Mouse (Mus musculus): Measurements from ENCODE around the gene Fh1.

Gene Fh1

DNA sequence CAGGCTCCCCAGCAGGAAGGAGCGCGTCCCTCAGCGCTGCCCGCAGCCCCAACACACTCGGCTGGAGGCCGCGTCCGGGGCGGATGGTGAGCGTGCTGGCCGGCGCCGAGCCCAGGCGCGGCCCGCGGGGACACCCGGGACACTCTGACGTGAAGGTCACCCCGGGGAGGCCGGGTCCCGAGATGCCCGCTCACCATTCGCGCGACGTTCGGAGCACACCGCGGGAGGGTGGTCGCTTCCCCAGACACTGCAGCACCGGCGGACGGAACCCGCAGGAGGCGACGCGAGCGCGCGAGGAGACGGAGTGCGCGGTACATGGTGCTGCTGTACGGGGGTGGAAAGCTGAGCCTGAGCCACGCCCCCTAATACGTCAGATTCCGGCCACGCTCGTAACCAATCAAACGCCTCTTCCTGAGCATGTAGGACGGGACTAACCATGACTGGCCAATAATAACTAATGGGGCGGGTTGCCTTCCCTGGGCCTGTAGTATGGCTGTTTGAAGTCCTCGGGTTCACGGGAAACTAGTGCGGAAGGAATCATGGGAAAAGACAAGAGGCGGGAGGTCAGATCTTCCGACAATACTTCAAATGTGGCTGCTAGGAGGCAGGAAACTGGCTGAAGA is at the start of gene Fh1:
Gene Fh1, minus strand, starts transcription at position 379 of the 623 bp plus-strand sequence.
- peak; percentile 98 for DNase-seq (ENCODE audit: low spot score)

DNA sequence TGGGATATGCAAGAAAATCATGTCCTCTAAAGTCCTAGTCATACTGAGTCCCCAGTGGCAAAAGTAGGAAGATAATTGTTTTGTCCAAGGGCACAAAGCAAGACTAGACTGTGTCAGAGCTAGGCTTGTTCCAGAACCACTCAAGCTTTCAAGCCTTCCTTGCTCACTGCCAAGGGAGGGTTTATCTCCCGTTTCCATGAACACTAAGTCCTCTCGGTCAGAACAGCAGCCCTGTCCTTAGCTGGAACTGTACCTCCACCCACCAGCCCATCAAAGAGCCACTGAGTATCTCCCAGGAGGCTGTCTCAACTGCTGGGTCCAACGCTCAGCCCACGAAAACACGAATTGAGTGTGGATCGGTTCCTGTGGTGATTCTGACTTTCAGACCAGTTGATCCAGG is 49.7 kb upstream of the Fh1 start:
- DNase-seq (ENCODE audit: low spot score) = no peak

DNA sequence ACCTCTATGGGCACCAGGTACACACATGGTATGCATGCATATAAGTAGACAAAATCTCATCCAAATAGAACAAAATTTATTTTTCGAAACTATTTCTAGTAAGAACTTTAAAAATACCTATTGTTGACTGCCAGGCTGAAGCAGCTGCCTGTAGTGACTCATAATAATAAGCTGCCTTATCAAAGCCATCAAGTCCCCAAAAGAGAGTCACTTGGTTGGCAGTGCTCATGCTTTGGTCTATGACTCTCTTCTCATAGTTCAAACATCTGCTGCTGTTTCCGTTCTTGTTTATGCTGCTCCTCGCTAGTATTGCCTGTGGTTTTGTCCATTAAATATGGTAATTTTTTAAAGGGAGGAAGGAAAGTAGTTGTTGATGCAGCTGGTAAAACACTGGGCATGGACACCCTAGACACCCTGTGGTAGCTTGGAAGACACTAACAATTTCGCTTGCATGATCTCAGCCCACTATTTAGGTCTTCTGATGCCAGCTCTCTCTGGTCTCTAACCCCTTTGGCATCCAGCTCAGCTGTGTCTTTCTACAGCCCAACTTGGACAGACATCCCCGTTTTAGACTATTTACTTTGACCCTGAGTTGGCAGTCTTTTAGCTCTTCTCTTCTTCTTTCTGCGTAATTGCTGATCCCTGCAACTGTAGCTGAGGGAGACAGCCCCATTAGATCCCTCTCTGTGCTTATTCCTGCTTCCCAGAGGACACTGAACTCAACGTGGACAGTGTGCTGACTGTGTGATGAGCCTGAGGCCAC is 48.3 kb upstream of the Fh1 start:
- DNase-seq (ENCODE audit: low spot score) = no peak

DNA sequence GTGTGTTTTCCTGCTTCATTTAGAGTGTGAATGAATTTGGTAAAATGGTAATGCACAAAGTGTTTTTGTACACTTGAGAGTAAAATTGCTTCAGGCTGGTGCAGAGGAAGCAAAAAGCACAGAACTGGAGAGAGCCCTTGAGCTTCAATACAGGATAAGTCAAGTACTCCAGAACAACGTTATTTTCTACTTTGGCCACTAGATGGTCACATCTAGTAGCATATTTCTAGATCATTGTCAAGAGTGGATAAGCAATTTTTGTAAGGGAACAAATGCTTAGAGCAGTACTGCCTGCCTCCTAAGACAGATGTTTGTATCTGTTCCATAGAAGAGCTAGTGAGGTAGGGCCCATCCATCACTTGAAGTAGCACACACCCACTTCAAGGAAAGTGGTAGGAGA is 46.2 kb upstream of the Fh1 start:
- no peak for DNase-seq (ENCODE audit: low spot score)

DNA sequence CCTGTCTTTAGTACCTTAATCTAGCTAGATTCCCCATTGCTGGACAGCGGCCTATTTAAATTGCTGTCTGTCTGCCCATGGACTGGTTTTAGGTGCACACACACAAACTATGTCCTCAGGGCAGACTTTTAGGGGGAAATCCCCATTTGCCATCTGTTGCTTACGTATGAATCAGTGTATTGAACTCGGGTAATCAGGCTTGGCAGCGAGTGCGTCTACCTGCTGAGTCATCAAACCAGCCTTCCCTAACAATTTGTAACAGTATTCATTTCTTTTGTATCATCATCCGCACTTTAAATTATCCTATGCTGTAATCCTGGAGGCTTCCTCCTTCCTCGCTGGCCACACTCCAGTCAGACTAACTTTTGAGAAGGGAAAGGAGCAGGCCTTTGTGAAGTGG is 44.6 kb upstream of the Fh1 start:
- no peak for DNase-seq (ENCODE audit: low spot score)

DNA sequence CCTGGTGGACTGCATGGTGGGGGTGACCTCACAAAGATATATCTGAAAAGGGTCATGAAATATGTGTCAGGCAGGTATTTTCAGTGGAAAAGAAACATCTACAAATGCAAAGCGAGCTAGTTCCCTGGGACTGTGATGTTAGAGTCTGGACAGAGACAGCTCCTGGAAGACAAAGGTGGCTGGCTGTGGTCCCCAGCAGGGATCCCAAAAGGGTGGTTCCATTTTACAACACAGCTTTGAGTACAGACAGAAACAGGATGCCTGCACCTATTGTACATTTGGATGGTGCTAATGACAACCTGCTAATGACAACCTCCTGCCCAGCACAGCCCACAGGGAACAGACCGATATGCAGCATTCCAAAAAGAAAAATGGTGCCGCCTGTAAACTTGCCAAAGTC is 44.0 kb upstream of the Fh1 start:
- DNase-seq (ENCODE audit: low spot score) = no peak

DNA sequence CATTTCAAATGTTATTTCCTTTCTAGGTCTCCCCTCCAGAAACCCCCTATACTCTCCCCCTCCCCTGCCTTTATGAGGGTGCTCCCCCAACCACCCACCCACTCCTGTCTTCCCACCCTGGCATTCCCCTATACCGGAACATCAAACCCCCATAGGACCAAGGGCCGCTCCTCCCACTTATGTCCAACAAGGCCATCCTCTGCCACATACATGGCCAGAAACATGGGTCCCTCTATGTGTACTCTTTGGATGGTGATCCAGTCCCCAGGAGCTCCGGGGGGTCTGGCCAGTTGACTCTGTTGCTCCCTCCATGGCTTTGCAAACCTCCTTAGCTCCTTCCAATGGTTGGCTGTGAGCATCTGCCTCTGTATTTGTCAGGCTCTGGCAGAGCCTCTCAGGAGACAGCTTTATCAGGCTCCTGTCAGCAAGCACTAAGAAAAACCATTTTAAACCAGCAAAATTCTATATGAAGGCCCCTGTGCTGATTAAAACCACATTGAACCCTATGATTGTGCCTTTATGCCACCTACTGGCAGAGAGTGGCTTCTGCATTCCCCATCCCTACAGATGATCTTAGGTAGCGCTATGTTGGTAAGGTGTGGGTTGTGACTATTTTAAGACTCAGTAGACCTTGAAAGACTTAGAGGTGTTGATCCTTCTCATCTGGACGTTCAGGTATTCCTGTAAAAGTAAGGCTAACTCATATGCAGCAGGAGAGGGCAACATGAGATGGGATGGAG is 43.4 kb upstream of the Fh1 start:
- no peak for DNase-seq (ENCODE audit: low spot score)

DNA sequence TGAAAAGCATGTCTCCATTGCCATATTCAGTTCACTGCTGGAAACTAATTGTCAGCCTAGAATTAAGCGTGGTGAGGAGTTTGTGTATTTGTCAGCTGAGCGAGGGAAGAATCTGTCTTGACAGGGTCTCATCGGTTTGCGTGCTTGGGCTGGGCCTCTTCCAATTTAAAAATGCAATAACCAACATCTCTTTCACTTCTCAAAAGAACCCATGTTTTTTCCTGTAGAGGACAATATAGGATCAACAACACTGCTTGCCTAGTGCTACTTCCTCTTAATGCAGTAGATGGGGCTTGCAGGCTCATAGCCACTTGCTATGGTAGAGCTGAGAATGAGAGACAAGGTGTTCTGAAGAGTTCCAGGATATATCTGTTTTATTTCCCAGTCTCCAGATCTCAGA is 34.5 kb upstream of the Fh1 start:
- DNase-seq (ENCODE audit: low spot score) = no peak

DNA sequence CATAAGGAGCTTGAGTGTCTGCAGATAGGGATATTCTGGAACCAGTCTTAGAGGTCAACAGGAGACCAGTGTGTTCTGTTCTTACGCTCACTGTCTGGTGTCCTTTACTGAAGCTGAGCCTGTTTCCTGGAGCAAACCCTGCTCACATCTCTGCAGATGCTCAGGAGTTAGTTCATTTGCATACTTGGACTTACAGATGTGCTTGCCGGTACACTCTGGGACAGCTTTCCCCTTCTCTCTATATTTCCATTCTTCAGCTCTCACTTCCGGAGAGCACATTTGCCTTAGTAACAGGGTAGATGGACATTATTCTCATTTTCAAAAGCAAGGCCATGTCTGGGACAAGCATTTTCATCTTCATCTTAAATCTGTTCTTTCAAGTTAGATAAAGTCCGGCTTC is 23.2 kb upstream of the Fh1 start:
- DNase-seq (ENCODE audit: low spot score) = no peak

DNA sequence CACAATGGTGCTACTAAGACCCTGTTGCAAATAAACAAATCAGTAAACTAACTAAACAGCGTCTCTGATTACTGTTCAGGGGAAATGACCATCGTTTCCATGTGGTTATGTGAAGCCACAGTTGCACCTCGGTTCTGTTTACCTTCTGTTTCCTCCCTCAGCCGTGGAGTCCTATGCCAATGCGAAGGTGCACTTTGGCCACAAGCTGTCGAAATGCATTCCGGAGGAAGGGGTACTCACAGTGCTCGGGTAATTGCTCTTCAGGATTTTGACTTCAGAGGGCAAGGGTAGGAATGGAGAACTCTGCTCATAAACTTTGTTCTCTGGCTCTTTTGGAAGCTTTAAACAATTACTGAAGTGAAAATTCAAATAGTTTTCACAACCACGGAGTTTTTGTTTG is 21.5 kb upstream of the Fh1 start:
- peak; percentile 79 for DNase-seq (ENCODE audit: low spot score)

DNA sequence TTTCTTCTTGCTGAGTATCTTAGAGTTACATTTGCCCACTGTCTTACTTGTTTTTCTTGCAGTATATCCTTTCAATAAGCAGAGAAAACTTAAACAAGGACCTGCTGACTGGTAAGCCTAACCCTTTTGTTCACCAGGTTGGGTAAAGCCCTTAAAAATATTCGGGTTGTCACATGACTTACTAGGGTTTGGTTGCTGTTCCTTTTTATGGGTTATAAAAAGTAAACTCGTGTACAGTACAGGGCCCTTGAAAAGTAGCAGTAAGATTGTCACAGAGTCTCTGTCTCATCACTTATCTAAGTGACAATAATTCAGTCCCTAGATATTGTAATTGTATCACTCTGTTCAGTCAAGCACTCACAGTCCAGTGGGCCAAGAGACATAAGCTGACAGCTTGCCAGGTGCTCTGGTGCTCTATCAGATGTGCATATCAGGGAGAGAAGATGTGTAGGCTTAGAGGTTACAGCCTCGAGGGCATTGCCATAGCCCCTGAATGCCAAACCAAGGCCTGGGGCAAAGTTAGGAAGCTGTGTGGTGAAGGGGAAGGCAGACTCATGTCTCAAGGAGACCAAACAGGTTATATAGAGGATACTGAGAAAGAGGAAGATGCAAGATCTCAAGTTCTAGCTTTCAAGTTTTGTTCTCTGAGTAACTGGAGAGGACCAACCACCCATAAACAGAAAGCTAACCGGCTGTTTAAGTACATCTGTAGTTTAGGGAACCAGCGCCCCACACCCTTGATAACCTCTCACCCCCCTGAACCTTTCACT is 18.2 kb upstream of the Fh1 start:
- DNase-seq (ENCODE audit: low spot score) = no peak

DNA sequence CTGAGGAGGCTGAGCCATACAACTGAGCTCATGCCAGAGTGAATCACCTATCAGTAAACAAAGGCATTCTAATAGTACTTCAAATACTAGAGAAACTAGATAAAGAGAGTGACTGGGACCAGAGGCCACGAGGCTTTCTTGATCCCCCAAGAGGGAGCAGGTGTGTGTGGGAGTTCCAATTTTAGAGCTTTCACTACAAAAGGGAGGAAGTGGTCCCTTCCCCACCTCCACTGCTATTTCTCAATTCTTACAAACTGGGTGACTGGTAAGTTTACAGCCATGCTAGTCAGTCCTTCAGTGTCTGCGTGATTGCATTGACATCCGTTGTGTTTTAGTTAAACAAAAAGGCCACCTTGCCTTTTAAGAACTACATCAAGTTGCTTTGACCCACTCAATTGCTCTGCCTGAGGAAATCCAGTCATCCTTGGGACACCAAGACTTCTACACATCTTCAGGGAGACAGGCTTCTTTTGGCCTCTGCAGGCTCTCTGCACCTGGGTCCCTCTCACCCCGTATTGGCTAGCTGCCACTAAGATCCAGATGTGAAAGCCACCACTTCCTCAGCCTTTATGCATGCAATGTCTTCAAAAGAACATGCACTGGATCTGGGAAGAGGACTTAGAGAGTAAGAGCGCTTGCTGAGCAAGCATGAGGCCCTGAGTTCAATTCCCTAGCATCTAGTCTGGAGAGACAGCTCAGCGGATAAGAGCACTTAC is 15.2 kb upstream of the Fh1 start:
- no peak for DNase-seq (ENCODE audit: low spot score)

DNA sequence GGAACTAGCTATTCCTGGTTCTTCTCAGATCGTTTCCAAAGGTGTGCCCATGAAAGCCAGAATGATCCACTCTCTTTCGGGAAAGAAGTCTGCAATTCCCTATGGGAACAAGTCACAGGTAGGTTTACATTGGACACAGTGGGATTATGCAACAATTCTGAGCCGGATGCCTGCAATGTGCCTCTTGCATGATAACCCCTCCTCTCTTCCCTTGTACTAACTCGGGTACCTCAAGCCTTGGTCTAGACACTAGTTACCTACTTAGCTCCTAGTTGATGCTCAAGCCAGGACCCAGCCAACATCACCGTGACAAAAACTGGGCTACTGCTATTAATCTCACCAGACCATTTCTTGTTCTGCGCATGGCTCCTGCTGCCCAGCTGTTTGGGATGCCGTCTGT is 13.6 kb upstream of the Fh1 start:
- no peak for DNase-seq (ENCODE audit: low spot score)

DNA sequence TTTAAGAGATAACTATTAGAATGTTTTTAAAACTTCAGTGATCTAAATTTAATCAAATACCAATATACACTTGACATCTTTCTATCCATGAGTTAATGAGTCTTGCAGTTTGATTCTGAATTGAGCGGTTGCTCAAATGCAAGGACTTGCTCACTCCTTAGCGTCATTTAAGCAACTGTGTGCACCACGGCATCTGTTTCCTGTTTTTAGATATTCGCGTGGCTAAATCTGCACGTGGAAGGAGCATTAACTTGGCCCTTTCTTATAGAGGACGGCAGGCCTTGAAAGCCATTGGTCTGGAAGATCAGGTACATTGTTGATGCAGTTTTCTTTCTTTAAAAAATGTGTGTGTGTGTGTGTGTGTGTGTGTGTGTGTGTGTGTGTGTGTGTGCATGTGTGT is 12.2 kb upstream of the Fh1 start:
- DNase-seq (ENCODE audit: low spot score) = no peak

DNA sequence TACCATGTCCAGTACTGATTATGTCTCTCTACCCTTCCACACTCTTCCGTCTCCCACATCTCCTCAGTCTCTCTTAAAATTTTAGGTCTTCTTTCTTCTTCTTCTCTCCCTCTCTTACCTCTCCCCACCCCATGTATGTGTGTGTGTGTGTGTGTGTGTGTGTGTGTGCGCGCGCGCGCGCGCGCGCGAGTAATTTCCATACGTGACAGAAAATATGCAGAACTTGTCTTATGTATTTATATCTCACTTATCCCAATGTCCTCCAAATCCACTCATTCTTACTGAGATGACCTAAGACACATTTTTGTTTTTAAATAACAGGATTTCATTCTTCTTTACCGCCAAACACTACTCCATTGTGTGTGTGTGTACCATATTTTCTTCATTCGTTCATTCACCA is 7.0 kb upstream of the Fh1 start:
- no peak for DNase-seq (ENCODE audit: low spot score)

DNA sequence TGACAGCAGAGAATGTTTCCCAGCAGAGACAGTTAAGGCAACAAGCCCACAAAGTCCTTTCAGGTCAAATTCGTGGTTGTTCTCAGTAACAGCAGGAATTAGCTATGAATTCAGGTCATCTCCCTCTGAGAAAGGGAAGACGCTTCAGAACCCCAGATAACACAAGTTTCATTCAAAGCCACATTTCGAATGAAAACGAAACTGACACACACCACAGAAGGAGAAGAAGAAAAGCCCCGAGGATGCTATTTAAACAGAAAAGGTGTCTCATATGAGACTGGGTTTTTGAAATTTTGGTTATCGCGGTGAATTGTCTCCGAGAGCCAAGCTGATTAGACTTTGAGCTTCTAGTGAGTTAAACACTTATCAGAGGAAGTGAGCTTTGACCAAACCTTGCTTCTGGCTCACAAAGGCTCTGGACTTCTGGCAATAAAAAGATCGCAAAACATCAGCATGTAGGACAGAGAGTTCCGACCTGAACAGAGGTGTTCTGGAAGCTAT is 6.3 kb upstream of the Fh1 start:
- peak; percentile 64 for DNase-seq (ENCODE audit: low spot score)

DNA sequence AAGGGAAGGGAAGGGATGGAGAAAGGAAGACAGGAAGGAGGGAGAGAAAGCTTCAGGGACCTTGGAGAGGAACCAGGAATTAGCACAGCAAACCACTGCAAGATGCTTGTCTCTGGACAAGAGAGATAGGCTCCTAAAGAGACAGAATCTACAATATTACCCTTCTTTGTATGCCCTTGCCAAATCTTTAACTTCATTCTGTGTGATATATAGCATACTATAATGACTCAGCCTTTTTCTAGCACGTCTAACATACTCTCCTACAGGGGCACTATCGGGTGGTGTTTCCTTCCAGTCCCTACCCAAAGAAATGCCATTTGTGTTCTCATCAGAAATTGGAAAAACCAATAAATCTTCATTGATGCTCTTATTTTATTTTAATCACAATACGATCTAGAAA is 5.6 kb upstream of the Fh1 start:
- no peak for DNase-seq (ENCODE audit: low spot score)

DNA sequence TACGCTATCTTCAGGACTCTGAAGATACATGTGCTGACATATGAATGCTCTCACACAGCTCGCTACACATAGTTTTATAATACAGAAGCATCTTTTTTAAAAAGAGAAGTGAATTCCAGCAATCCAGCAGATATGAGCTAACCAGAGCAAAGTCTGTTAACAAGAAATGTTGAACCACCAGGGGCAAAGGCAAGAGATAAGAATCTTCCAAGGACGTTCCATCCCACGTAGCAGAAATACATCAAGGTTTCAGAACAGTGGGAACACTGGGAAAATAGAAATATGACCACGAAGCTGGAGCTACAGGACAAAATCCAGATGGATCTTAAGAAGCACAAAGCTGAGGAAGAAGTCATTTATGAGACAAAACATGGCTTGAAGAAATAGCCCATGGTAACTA is 4.9 kb upstream of the Fh1 start:
- no peak for DNase-seq (ENCODE audit: low spot score)

DNA sequence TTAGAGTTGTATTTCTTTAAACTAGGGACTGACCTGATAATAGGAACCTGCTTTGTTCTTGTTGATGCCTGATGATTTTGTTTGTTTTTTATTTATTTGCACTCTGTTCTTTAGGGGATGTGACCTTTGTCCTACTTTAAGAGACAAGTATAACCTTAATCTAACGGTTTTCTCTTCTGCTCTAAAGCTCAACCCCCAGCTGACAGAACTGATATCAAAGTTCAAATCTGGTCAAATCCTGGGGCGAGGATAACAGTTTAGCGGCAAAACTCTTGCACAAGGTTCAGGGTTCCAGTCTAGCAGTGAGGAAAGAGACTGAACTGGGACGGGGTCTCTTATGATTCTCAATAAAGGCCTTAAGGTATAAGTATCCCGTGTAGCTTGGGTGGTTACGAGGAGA is 3.8 kb upstream of the Fh1 start:
- no peak for DNase-seq (ENCODE audit: low spot score)

DNA sequence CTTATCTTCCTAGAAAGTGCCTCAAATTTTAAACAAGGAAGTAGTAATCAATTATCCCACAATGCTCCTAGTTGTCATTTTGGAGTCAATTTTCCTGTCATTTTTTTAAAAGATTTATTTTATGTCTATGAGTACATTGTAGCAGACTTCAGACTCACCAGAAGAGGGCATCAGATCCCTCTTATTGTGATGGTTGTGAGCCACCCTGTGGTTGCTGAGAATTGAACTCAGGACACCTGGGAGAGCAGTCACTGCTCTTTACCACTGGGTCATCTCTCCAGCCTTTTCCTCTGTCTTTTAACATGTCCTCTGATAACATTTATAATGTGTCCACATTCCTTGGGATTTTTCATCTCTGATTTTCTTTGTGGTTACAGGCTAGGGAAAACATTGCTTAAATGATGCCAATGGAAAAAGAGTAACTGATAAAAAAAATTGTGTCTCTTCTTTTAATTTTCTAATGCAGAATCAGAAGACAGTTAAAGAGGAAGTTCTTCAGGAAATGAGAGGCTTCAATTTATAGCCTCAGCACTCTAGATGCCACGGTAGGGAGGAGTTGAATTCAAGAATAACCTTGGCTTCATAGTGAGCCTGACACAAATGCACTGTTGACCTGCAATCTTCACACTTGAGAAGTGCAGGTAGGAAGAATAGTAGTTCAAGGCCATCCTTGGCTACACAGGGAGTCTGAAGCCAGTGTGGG is 706 bp upstream of the Fh1 start:
- DNase-seq (ENCODE audit: low spot score) = no peak

DNA sequence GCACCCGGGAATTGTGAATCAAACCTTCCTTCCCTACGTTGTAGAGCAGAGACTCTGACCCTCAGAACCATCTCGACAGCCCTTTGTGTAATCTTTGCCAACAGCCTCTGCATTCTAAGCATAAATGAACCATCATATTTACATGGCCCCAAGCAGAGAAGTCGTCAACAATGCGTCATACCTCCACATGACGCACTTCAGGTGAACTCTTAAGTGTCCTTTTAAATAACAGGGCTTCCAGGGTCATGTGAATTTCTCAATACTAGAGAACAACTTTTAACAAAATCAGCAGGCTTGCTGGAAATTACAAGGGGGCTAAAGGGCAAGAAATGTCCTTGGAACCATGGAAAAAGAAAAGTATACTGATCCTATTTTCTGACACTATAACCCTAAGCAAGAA is 1.8 kb downstream of the Fh1 start:
- DNase-seq (ENCODE audit: low spot score) = no peak
